Mouse (Mus musculus): ENCODE data around the gene Opa1.

DNA sequence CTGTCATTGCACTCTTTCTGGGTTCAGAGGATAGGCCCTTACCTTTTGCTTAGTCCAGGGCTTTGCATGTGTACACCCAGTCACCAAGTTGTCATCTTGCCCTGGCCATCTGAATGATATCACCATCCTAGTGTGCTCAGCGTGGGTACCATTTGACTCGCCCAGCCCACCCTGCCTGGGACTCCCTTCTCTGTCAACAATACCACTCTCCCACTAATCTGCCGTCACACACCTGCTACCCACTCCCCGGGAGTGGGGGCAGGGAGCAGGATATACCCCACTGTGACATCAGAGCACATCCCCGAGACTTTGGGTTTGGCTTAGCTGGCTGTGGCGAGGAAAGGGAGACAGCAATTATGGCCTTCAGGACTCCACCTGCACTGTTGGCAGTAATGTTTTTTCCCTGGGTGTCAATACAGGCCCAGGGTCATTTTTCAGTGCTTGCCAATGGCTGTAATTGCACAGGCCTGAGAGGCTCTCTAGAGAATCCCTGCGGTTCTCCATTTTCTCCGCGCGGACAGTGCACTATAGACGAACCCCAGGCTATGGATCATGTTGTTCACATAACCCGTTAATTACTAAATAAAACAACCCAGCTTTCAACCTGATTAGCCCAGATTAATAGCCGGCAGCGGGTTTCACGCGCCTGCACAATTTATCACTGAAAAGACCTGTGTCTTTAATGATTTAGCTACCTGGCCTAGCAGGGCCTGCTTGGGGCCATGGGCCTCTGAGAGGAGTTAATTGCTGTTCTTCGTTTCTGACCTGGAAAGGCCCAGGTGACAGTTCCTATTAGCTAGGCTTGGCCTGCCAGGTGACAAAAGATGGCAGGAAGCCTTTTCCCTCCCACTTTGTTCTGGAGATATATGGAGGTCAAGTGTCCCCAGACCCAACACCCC, 109.1 kb downstream of the Opa1 start:
- no peak for TF ChIP-seq CTCF (IDR thresholded peaks at IDR 0.05; ENCODE audit: borderline replicate concordance, insufficient read depth, low read length)
- TF ChIP-seq POLR2A (IDR thresholded peaks at IDR 0.05; ENCODE audit: low read depth, low read length): no peak
